Mouse (Mus musculus): ENCODE measurements around the gene Sec31a. TPM values are rescaled to one million over a fixed set of nuclear protein-coding genes. Genes with fewer than 3 reads are reported as not detected.

Sec31a gene
- total and polyA plus RNA-seq, 3 experiments, result 69.5 to 173 (median 132) TPM

GRCm38 (mm10) chr5:100368527-100368926, 47.5 kb downstream of the Sec31a start:
- no peaks in the 10 kb centered on the region for H3K9me3 ChIP-seq (replicated peaks)
- ATAC-seq (ENCODE audit: extremely low read depth, insufficient number of reproducible peaks, low FRiP score, poor library complexity, severe bottlenecking), result no peak
- peaks cover 88% of the 10 kb centered on the region for H3K36me3 ChIP-seq (replicated peaks)
- no peak for DNase-seq (ENCODE audit: low spot score)
- H3K4me1 ChIP-seq (ENCODE audit: insufficient read depth, low read depth, low read length), result no peaks in the 10 kb centered on the region
- no peak for TF ChIP-seq GATA1 (IDR thresholded peaks at IDR 0.05; ENCODE audit: borderline replicate concordance, low read length)
- TF ChIP-seq POLR2AphosphoS5 (IDR thresholded peaks at IDR 0.05; ENCODE audit: insufficient replicate concordance, low read depth, low read length), result no peak
- TF ChIP-seq TAL1 (conservative IDR thresholded peaks at IDR 0.05; ENCODE audit: low read depth, low read length), result no peak
- no peak for TF ChIP-seq CTCF (IDR thresholded peaks at IDR 0.05; ENCODE audit: low read depth, low read length)
- TF ChIP-seq GATA2 (IDR thresholded peaks at IDR 0.05; ENCODE audit: borderline replicate concordance, low read depth, low read length), result no peak
- H3K27me3 ChIP-seq (ENCODE audit: insufficient read depth, low read length), result no peaks in the 10 kb centered on the region
- no peak overlapping the region for H3K4me3 ChIP-seq (ENCODE audit: low read depth, low read length)

- Histone ChIP-seq H3K4me3 (ENCODE audit: low read depth, low read length) (no peak overlapping the region), H3K9me3 (replicated peaks) (no peaks in the 10 kb centered on the region), H3K36me3 (replicated peaks) (peaks cover 92% of the 10 kb centered on the region), H3K4me1 (ENCODE audit: insufficient read depth, low read depth, low read length) (no peaks in the 10 kb centered on the region), H3K27me3 (ENCODE audit: insufficient read depth, low read length) (no peaks in the 10 kb centered on the region)
- ATAC-seq (ENCODE audit: extremely low read depth, insufficient number of reproducible peaks, low FRiP score, poor library complexity, severe bottlenecking) (no peak), DNase-seq (ENCODE audit: low spot score) (no peak)
- TF ChIP-seq GATA2 (IDR thresholded peaks at IDR 0.05; ENCODE audit: borderline replicate concordance, low read depth, low read length) (no peak), GATA1 (IDR thresholded peaks at IDR 0.05; ENCODE audit: borderline replicate concordance, low read length) (no peak), TAL1 (conservative IDR thresholded peaks at IDR 0.05; ENCODE audit: low read depth, low read length) (no peak), POLR2AphosphoS5 (IDR thresholded peaks at IDR 0.05; ENCODE audit: insufficient replicate concordance, low read depth, low read length) (no peak), CTCF (IDR thresholded peaks at IDR 0.05; ENCODE audit: low read depth, low read length) (no peak)
Measured at GRCm38 (mm10) chr5:100367051-100367450, 49.0 kb downstream of the Sec31a start.

GRCm38 (mm10) chr5:100360296-100360695, 55.7 kb downstream of the Sec31a start:
- peaks cover 50% of the 10 kb centered on the region for H3K36me3 ChIP-seq (replicated peaks)

GRCm38 (mm10) chr5:100358334-100358733, 57.7 kb downstream of the Sec31a start:
- ATAC-seq (ENCODE audit: extremely low read depth, insufficient number of reproducible peaks, low FRiP score, poor library complexity, severe bottlenecking) (no peak), DNase-seq (ENCODE audit: low spot score) (no peak)
- no peaks in the 10 kb centered on the region for H3K4me1 ChIP-seq (ENCODE audit: insufficient read depth, low read depth, low read length)
- peaks cover 31% of the 10 kb centered on the region for H3K36me3 ChIP-seq (replicated peaks)
- H3K4me3 ChIP-seq (ENCODE audit: low read depth, low read length), result no peak overlapping the region
- TF ChIP-seq GATA2 (IDR thresholded peaks at IDR 0.05; ENCODE audit: borderline replicate concordance, low read depth, low read length), result no peak
- TF ChIP-seq POLR2AphosphoS5 (IDR thresholded peaks at IDR 0.05; ENCODE audit: insufficient replicate concordance, low read depth, low read length), result no peak
- no peak for TF ChIP-seq CTCF (IDR thresholded peaks at IDR 0.05; ENCODE audit: low read depth, low read length)
- no peak for TF ChIP-seq TAL1 (conservative IDR thresholded peaks at IDR 0.05; ENCODE audit: low read depth, low read length)
- TF ChIP-seq GATA1 (IDR thresholded peaks at IDR 0.05; ENCODE audit: borderline replicate concordance, low read length), result no peak
- no peaks in the 10 kb centered on the region for H3K9me3 ChIP-seq (replicated peaks)
- H3K27me3 ChIP-seq (ENCODE audit: insufficient read depth, low read length), result 0 out of 2 replicates have a peak, but pooled peaks cover 4% of the 10 kb centered on the region

More at GRCm38 (mm10) chr5:100360296-100360695, 55.7 kb downstream of the Sec31a start:
- ATAC-seq (ENCODE audit: extremely low read depth, insufficient number of reproducible peaks, low FRiP score, poor library complexity, severe bottlenecking), result no peak
- 0 out of 2 replicates have a peak, but pooled peaks cover 4% of the 10 kb centered on the region for H3K27me3 ChIP-seq (ENCODE audit: insufficient read depth, low read length)
- no peaks in the 10 kb centered on the region for H3K4me1 ChIP-seq (ENCODE audit: insufficient read depth, low read depth, low read length)
- DNase-seq (ENCODE audit: low spot score), result no peak
- H3K9me3 ChIP-seq (replicated peaks), result no peaks in the 10 kb centered on the region
- no peak for TF ChIP-seq TAL1 (conservative IDR thresholded peaks at IDR 0.05; ENCODE audit: low read depth, low read length)
- no peak overlapping the region for H3K4me3 ChIP-seq (ENCODE audit: low read depth, low read length)

DNA sequence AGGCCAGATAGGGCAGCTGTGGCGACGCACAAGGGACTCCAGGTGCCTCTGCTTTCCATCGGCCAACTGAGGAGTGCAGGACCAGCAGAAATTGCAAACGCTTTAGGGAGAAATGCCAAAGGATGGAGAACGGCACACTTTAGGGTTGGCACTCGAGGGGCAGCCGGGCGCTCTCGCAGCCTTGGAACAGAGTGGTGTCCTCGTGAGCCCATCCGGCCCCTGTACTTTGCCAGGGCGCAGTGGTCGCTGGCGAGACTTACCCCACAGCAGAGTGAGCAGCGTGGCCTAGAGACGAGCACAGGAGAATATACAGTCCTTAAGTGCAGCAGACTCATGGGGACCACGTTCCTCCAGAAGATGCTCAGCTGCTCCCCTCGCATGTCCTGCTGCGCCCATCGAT, 61.4 kb downstream of the Sec31a start:
- H3K4me1 ChIP-seq (ENCODE audit: insufficient read depth, low read depth, low read length), result peaks cover 7% of the 10 kb centered on the region; the same call in 1 of the 2 replicates
- no peak overlapping the region for H3K4me3 ChIP-seq (ENCODE audit: low read depth, low read length)
- peaks cover 8% of the 10 kb centered on the region for H3K9me3 ChIP-seq (replicated peaks)
- DNase-seq (ENCODE audit: low spot score) (no peak), ATAC-seq (ENCODE audit: extremely low read depth, insufficient number of reproducible peaks, low FRiP score, poor library complexity, severe bottlenecking) (no peak)
- no peaks in the 10 kb centered on the region for H3K36me3 ChIP-seq (replicated peaks)
- H3K27me3 ChIP-seq (ENCODE audit: insufficient read depth, low read length), result peaks cover 10% of the 10 kb centered on the region
- no peak for TF ChIP-seq TAL1 (conservative IDR thresholded peaks at IDR 0.05; ENCODE audit: low read depth, low read length)
- TF ChIP-seq GATA1 (IDR thresholded peaks at IDR 0.05; ENCODE audit: borderline replicate concordance, low read length), result no peak
- no peak for TF ChIP-seq GATA2 (IDR thresholded peaks at IDR 0.05; ENCODE audit: borderline replicate concordance, low read depth, low read length)
- no peak for TF ChIP-seq CTCF (IDR thresholded peaks at IDR 0.05; ENCODE audit: low read depth, low read length)
- no peak for TF ChIP-seq POLR2AphosphoS5 (IDR thresholded peaks at IDR 0.05; ENCODE audit: insufficient replicate concordance, low read depth, low read length)

DNA sequence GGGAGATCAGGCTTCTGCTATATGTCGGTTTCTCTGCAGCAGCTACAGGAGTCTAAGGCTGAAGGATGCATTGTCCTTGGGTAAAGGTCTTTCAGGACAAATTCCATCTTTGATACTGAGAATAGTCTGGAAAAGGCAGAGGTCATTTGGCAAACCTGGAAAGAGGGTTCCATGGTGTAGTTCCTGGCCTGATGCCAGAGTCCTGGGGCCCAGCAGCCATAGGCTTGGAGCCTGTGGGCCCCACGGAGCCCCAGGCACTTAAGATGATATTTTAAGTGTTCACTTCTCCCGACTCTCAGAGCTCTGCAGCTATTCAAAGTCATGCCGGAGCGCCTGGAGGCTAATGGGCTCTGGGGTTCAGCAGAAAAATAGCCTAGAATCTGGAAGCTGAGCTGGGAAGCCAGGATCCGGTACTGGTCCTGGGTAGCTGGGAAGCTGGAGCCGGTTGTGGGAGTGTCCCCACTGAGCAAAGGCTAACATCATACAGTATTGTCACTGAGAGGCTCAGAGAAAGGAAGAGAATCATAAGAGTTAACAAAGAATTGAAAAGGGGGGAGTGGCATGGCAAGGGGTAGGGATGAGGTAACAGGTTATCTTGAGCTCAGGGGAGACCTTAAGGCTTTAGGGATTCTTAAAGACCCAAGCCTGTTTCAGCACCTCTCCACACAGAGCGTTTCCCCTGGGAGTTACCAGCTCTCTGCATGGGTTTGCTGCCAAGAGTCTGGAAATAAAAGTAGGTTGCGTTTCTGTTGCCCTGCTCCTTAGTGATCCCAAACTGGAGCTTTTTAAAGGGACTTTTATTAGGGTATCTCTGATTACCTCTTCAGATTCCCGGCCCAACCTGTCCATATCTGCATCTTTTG, 62.8 kb downstream of the Sec31a start:
- H3K4me3 ChIP-seq (ENCODE audit: low read depth, low read length), result no peak overlapping the region
- peaks cover 7% of the 10 kb centered on the region; the same call in 1 of the 2 replicates for H3K4me1 ChIP-seq (ENCODE audit: insufficient read depth, low read depth, low read length)
- no peak for ATAC-seq (ENCODE audit: extremely low read depth, insufficient number of reproducible peaks, low FRiP score, poor library complexity, severe bottlenecking)
- H3K9me3 ChIP-seq (replicated peaks), result peaks cover 8% of the 10 kb centered on the region
- peaks cover 11% of the 10 kb centered on the region for H3K27me3 ChIP-seq (ENCODE audit: insufficient read depth, low read length)
- no peak for DNase-seq (ENCODE audit: low spot score)
- TF ChIP-seq TAL1 (conservative IDR thresholded peaks at IDR 0.05; ENCODE audit: low read depth, low read length) (no peak), CTCF (IDR thresholded peaks at IDR 0.05; ENCODE audit: low read depth, low read length) (no peak), GATA1 (IDR thresholded peaks at IDR 0.05; ENCODE audit: borderline replicate concordance, low read length) (no peak), GATA2 (IDR thresholded peaks at IDR 0.05; ENCODE audit: borderline replicate concordance, low read depth, low read length) (no peak), POLR2AphosphoS5 (IDR thresholded peaks at IDR 0.05; ENCODE audit: insufficient replicate concordance, low read depth, low read length) (no peak)
- no peaks in the 10 kb centered on the region for H3K36me3 ChIP-seq (replicated peaks)
